ENCODE assay signal across 10 mouse cellular contexts in the genomic region with DNA sequence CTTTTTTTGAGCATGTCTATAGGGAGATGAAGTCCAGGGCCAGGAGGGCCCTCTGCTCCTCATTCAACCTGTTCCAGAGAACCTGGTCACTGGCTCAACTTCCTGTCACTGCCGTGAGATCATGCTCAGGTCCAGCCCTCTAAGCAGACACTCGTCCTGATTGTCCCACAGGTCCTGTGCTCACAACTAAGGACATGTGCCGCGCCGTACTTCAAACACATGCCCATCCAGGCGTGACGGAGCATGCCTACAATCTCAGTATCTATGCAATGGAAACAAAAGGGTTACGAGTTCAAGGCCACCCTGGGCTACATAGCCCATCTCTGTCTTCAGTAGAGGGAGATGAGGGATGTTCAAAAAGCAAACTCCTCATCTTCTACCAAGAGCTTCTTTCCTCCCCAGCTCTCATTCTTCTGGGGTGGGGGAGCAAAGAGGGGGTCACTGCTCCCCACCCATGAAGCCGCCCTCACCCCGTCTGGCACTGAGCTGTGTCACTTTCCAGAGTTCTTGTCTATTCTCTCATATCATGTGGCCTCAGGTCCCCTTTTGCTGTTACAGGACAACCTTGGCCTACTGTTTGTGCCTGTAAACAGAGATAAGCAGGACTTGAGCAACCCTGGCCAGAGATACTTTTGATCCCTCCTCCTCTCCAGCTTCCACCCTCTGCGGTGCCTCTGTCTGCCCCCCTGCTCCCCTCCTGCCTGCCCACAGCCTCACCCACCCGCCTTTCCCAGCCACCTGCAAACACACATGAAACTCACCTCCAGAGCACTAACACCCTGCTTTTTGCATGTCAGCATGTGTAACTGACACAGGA.
DNase-seq lines count a peak whose midpoint lies in the region; ATAC-seq lines count a peak whose summit lies in the region.
"Had no signal": no experiment of that assay in that cellular context is flagged by ENCODE, and none has a peak within 500 bp of the region (broad histone marks: within the 10 kb centered on the region; RNA-seq: fewer than 3 reads in every experiment).

No protein-coding gene starts in this region.

- no peak for ATAC-seq in forebrain, embryonic 15.5 days (replicated peaks)

- H3K36me3 ChIP-seq in forebrain, embryonic 15.5 days, result no peaks in the 10 kb centered on the region
- H3K36me3 ChIP-seq: hindbrain, embryonic 12.5 days; limb, embryonic 12.5 days had no signal

- H3K27ac ChIP-seq in forebrain, embryonic 15.5 days (replicated peaks), result no peak overlapping the region
- H3K27ac ChIP-seq: hindbrain, embryonic 12.5 days; limb, embryonic 12.5 days had no signal

- H3K4me1 ChIP-seq in forebrain, embryonic 15.5 days, result peaks cover 4% of the 10 kb centered on the region; the same call in 1 of the 2 replicates

- H3K4me3 ChIP-seq in forebrain, embryonic 15.5 days, result no peak overlapping the region
- H3K4me3 ChIP-seq: hindbrain, embryonic 12.5 days; limb, embryonic 12.5 days had no signal

- no peak overlapping the region for H3K4me2 ChIP-seq in forebrain, embryonic 15.5 days (replicated peaks)
- H3K4me2 ChIP-seq: hindbrain, embryonic 12.5 days; limb, embryonic 12.5 days had no signal

- H3K27me3 ChIP-seq in forebrain, embryonic 15.5 days, result no peaks in the 10 kb centered on the region
- H3K27me3 ChIP-seq: hindbrain, embryonic 12.5 days had no signal

- H3K9me3 ChIP-seq in forebrain, embryonic 15.5 days, result no peaks in the 10 kb centered on the region
- H3K9me3 ChIP-seq: hindbrain, embryonic 12.5 days; limb, embryonic 12.5 days had no signal

- intact Hi-C loops in heart, postnatal 14 days (cut with DNase I), result no loop called here
- intact Hi-C loops in left cerebral cortex, postnatal 36 days (cut with DNase I), result no loop called here

- DNase-seq in MEL-GATA-1-ER (ENCODE audit: extremely low read depth, low read depth), result peak; percentile 81
- DNase-seq in c-Kit-positive CD71-negative TER-119-negative erythroid progenitor cells, embryonic 14.5 days (ENCODE audit: low read depth), result peak; percentile 31
- DNase-seq in heart, postnatal 14 days, result peak; percentile 33 to 40
- DNase-seq in spleen, postnatal 10 days (ENCODE audit: low spot score in 2 of 2), result peak; percentile 65 to 69
- no peak for DNase-seq in left cerebral cortex, postnatal 36 days (ENCODE audit: low spot score in 2 of 2)
- DNase-seq in urinary bladder, postnatal 10 days (ENCODE audit: low spot score), result no peak
- DNase-seq in neural tube, embryonic 10.5 days (ENCODE audit: extremely low spot score, low spot score), result no peak

- 92% methylated on average over 12 of the region's 12 CpGs for WGBS in forebrain, embryonic 15.5 days

- no peak overlapping the region for H3K9ac ChIP-seq in forebrain, embryonic 15.5 days (replicated peaks)
- H3K9ac ChIP-seq: hindbrain, embryonic 12.5 days; limb, embryonic 12.5 days had no signal

Comparison
In these comparisons a context has a peak if more than half of its experiments do, and no peak if none do; other contexts are left out.
1. DNase-seq: peak in MEL-GATA-1-ER (single experiment), c-Kit-positive CD71-negative TER-119-negative erythroid progenitor cells, embryonic 14.5 days (single experiment), heart, postnatal 14 days (2 of 2) and spleen, postnatal 10 days (2 of 2); none in left cerebral cortex, postnatal 36 days (0 of 2), urinary bladder, postnatal 10 days (single experiment) and neural tube, embryonic 10.5 days (single experiment).